Mouse (Mus musculus) mouse trophoblast stem cell (cell line): ENCODE results near the gene Rnf115.

Experiments
- in situ Hi-C, 2 experiments: fragments of 300-500 bp; cut with MseI, MboI; formaldehyde crosslinking; loops; 2 replicates in 1 of 2; 3 replicates in 1 of 2; pipeline ENCODE4 v1.15.1; 2025

Rnf115 gene

DNA sequence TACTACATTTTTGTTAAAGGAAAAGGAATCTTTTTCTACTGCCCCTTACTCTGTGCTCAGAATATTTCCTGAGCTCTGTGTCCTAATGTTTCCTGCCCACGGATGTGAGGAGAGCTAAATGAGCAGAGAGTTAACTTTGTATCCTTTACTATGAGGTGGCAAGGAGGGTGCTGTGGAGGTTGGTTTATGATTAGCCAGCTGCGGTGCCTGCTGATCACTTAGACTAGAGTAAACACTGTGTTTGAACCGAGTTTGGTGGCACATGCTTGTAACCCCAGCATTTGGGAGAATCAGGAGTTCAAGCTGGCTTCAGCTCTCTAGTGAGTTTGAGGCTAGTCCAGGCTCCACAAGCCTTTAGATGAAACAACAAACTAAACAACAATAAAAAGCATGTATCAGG is 49.7 kb downstream of the Rnf115 start:
- in situ Hi-C loops: no loop called here

GRCm38 (mm10) chr3:96782236-96782635 is 54.8 kb downstream of the Rnf115 start:
- in situ Hi-C loops: no loop called here

DNA sequence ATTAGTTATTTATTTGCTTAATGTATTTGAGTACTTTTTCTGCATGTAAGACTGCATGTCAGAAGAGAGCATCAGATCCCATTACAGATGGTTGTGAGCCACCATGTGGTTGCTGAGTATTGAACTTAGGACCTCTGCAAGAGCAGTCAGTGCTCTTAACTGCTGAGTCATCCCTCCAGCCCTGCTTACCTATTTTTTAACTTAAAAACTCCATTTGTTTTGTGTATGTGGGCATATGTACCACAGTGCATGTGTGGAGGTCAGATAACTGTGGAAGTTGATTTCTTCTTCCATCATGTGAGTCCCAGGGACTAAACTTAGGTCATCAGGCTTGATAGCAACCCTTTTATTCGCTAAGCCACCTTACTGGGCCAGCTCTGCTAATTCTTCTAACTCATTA is 60.3 kb downstream of the Rnf115 start:
- in situ Hi-C loops: no loop called here

GRCm38 (mm10) chr3:96788506-96788905 is 61.0 kb downstream of the Rnf115 start:
- in situ Hi-C loops: no loop called here

DNA sequence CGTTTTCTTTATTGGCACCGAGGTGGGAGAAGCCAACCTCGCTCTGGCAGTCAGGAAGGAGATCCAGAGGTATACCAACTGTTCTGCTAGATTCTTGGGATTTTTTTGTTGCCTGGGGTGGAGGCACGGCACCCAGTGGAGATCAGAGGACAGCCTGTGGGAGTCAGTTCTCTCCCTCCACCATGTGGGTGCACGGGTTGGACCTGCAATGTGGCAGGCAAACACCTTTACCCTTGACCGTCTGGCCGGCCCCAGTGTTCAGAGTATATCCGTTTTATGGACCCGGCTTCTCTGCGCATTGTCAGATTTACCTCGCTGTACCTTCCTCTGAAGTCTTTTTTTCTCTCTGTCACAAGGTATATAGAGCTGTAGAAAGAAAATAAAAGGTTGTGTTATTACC is 72.8 kb downstream of the Rnf115 start:
- in situ Hi-C loops: no loop called here

- in situ Hi-C loops: no loop called here
Measured at GRCm38 (mm10) chr3:96802214-96802613, 74.8 kb downstream of the Rnf115 start.

- in situ Hi-C loops: no loop called here
Measured at GRCm38 (mm10) chr3:96808136-96808535, 80.7 kb downstream of the Rnf115 start.

DNA sequence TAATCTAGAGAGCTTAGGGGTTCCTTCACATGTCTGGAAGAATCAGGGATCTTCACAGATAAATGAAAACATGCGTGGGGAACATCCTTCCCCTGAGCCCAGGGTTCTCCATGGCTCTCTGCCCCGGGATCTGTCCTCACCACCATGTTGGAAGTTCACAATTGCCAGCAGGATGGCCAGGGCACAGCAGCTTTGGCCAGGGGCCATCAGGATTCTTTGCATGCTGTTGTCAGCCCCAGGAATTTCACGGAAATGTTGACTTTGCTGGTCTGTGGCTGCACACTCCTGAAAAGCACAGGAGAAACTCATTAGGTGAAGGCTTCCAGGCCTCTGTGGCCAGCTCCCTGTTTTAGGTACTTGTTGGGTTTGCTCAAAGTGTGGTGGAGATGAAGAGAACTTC is 81.2 kb downstream of the Rnf115 start:
- in situ Hi-C loops: no loop called here

DNA sequence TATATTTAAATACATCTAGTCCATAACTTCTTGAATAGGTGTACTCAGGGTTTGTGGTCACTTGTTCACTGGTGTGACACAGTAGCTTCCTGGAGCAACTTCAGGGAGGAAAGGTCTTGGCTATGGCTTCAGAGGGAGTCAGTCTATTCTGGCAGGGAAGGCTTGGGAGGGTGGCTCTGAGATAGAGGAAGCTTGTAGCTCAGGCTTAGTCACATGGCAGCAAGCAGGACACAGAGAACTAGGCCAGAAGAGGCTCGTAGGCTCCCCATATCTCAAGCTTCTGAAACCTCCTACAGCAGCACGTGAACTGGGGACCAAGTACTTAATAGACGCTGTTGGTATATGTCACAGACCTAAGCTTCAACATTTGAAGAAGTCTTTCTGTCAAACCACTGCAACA is 83.8 kb downstream of the Rnf115 start:
- in situ Hi-C loops: loop anchor here (5.0 to 10.0 kb wide), 2 partner anchors 91 to 94 kb away; partner anchors contain the start of genes Gja5 (in 2 of the 2) and Gpr89 (in 1 of the 2)

DNA sequence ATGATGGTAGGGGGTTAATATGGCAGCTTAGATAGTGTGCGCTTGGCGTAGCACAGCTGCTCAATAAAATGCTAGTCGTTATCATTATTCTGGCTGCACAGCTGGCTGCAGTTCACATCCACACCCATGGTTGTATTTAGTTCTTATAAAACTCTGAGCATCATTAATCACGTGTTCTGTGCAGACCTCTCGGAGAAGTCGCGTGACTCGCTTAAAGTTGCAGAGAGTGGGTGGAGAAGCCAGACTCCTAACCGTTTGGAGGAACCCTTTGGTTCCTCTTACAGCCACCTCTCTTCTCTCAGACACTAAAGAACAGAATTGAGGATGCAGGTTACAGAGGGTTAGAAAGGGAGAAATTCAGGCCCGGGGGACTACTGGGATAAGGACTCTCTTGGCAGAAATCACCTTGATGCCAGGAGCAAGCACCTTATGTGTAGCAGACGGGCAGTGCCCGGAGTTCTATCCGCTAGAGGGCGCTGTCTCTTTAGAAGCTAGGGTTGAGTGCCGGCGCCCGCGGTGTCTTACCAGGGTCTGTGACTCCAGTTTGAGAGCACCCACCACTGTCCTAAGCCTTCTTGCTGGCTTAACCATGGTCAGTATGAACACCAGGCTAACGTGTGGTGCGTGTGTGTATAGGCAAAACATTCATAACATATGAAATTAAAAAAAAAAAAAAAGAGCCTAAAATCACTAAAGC is 85.1 kb downstream of the Rnf115 start:
- in situ Hi-C loops: loop anchor here (5.0 to 10.0 kb wide), 2 partner anchors 90 to 92 kb away; partner anchors contain the start of genes Gja5 (in 2 of the 2) and Gpr89 (in 1 of the 2)

- in situ Hi-C loops: loop anchor here (5.0 to 10.0 kb wide), 2 partner anchors 89 to 92 kb away; partner anchors contain the start of genes Gja5 (in 2 of the 2) and Gpr89 (in 1 of the 2)
Measured at GRCm38 (mm10) chr3:96813106-96813505, 85.6 kb downstream of the Rnf115 start.

- in situ Hi-C loops: loop anchor here (5.0 to 10.0 kb wide), 2 partner anchors 89 to 91 kb away; partner anchors contain the start of genes Gja5 (in 2 of the 2) and Gpr89 (in 1 of the 2)
Measured at GRCm38 (mm10) chr3:96813591-96814244, 86.3 kb downstream of the Rnf115 start.

DNA sequence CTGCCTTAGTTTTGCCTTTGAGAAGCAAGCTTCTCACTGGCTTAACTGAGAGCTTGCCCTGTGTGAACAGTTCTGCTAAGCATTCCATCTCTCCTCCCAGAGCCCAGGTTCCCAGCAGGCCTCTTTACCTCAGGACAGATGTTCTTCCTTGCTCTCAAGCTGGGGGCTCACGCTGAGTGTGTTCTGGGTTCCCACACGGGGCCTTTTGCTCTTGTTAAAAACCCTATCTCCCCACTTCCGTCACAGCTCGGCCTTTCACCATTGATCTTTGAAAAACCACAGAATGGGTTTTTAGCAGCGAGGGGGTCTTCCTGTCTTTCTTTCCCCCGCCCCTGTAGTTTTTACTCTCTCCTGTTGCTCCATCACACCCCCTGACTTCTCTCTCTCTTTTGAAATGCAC is 86.9 kb downstream of the Rnf115 start:
- in situ Hi-C loops: loop anchor here (5.0 to 10.0 kb wide), 2 partner anchors 88 to 90 kb away; partner anchors contain the start of genes Gja5 (in 2 of the 2) and Gpr89 (in 1 of the 2)

DNA sequence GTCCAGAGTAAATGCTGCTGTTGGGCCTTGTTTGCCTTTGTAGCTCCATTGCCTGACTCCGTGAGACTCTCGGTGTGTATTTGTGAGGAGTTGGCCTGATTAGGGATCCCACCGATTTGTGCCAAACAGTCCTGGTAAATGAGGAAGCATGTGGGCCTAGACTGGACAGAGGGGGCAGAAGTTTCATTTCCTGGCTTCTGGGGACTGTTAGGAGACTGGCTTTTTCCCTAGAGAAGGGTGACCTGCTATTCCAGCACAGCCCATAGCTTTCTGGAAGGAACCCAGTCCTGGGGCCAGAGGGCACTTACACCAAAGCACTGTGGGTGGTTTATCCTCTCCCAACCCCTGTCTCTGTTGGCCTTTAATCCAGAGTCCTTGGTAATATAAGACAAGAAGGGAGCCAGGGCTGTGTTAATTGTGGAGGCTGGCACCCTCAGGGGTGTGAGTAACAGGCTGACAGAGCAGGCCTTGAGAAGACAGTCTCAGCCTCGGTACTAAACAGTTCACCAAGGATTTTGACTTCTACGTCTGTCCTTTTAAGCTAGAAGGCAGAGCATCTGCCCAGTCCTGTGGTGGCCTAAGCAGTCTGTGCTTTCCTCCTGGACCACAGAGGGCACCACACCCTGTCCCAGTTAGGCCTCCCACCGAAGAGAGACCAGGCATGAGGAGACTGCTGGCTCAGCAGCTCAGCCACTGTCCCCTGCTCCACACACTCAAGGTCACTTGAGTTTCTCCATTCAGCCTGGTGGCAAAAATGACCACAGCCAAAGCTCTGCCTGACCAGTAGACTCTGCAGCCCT is 92.9 kb downstream of the Rnf115 start:
- in situ Hi-C loops: no loop called here

GRCm38 (mm10) chr3:96821581-96821980 is 94.1 kb downstream of the Rnf115 start:
- in situ Hi-C loops: no loop called here

DNA sequence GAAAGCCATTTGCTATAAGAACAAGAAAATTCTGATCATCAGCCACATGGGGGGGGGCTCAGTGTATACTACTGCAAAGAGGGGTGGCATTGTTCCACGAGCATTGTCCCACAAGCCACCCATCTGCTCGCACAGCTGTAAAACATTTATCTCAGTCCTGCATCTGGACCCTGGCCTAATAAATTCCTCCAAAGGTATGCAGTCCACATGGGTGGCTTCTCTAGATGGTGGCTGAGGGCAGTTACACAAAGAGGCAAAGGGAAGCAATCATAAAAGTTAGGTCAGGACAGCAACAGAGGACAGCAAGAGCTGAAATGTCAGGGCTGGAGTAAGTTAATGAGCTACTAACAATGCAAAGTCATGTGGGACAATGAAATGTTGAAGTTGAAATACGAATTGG is 96.2 kb downstream of the Rnf115 start:
- in situ Hi-C loops: no loop called here

DNA sequence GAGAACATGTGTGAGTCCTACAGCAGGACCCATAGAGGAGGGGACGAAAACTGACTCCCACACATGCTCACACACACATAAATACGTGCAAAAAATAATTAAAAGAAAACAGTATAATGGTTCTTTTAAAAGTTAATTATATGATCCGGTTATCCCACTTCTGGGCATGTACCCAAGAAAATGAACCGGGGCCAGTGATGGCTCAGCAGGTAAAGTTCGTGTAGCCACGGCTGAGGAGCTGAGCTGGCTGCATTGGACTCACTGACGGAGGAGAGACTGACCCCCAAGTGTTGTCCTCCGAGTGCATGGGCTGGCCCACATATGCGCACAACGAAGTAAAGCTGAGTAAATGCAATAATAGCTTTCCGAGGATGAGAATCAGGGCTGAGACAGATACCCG is 97.2 kb downstream of the Rnf115 start:
- in situ Hi-C loops: no loop called here

GRCm38 (mm10) chr3:96825261-96825660 is 97.8 kb downstream of the Rnf115 start:
- in situ Hi-C loops: no loop called here

DNA sequence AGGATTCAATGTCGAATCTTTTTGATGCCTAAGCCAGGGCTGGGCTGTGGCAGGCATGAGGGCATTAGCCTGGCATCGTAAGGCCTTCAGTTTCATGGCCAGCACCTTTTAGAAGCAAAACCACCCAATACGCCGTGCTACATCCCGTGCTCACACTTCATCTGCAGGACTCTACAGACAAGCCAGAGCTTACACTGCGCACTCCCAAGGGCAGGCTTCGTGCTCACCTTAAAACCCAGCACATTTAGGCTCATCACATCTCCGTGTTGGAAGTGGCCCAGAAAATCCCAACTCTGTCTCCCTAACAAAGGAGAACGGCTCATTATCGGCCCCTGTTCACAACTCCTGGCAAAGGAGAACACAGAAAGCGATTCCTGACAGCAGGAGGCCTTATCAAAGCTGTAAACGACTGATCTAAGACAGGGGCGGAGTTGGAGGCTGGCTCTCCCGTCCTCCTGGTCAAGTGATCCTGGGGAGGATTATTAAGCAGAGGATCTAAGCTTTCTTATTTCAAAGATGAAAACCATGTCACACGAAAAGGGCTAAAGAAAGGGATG is 100.9 kb downstream of the Rnf115 start:
- in situ Hi-C loops: no loop called here

DNA sequence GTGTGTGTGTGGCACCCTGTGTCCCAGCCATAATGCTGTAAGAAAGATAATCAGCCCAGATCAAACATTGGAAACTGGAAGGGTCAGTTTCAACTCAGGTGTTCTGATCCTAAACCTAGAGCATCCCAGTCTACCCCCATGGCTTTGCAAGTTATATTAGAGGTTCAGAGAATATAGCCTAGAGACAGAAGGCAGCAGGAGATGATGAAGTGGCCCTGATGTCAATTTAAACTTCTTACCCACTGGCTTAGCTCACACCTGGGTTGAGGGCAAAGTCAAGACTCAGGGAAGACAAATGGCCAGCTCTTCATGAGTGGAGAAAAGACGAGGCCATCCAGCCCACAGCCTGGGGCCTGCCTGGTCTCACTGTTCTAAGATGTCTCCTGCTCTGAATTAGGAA is 101.5 kb downstream of the Rnf115 start, which contains the start of the genes Pdzk1 and Cd160:
TSS of gene Pdzk1 (plus strand) at position 301 of the 400 bp plus-strand sequence.
TSS of gene Cd160 (minus strand) at position 368 of the 400 bp plus-strand sequence.
- in situ Hi-C loops: no loop called here

- in situ Hi-C loops: no loop called here
Measured at GRCm38 (mm10) chr3:96829856-96830255, 102.4 kb downstream of the Rnf115 start.
